Mouse (Mus musculus): ENCODE measurements around the gene Ppp1r12a.
"Not testable (repeated sequence)": the region's sequence is repeated elsewhere in the genome, so short reads cannot be mapped to it uniquely, and the experiment has no call there.

The Ppp1r12a gene

DNA sequence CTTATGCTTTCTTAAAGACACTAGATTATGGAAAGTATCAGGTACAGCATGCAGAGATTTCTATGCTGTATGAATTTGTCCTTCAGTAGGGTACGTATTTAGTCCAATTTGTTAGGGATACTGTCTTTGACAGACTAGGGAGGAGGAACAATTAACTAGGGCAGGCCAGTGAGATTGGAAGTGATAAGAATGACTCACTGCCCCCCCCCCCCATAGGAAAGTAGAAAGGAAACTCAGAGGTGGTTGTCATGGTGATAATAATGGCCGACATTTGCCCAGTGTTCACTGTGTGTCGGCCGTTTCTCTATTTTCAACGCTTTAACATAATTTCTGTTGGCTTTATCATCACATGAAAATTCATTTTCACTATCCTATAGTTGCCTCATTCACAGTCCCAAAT, 47.4 kb downstream of the Ppp1r12a start:
- DNase-seq, result no peak

- no peak for DNase-seq
Observed at GRCm38 (mm10) chr10:108224413-108224812, 62.4 kb downstream of the Ppp1r12a start.

DNA sequence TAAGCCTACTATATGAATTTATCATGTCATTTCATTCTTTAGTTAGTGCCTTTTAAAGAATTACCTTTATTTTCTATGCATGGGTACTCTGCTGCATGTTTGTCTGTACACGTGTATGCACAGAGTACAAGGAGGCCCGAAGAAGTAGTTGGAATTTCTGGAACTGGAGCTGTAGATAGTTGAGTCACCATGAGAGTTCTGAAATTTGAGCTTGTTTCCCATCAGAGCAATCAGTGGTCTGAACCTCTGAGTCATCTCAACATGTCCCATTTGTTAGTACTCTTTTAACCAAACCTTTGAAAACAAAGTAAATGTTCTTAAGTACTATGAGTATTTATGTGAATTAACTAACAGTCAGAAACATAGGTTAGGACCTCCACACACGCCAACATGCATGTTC, 75.1 kb downstream of the Ppp1r12a start:
- no peak for DNase-seq

- DNase-seq, result no peak
Observed at GRCm38 (mm10) chr10:108239061-108239460, 77.1 kb downstream of the Ppp1r12a start.

GRCm38 (mm10) chr10:108250710-108251109, 88.7 kb downstream of the Ppp1r12a start:
- no peak for DNase-seq

DNA sequence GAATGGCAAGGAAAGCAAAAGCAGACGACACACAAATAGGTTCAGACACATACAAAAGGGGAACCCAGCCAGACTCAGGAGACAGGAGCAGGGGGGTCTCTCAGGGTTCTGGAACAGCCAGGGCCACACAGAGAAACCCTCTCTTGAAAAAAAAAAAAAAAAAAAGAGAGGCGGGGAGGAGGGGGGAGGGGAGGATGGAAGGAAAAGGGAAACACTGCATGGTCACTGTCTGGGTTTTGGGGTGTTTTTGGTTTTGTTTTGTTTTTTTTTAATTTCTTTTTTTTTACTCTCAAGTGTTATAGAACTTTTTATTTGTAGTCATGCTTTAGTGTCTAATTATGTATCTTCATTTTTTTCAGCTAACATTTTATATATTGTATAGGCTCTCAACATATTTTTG, 89.2 kb downstream of the Ppp1r12a start:
- no peak for DNase-seq

GRCm38 (mm10) chr10:108255812-108256376, 93.9 kb downstream of the Ppp1r12a start:
- no peak for DNase-seq

GRCm38 (mm10) chr10:108260931-108261330, 98.9 kb downstream of the Ppp1r12a start:
- no peak for DNase-seq

DNA sequence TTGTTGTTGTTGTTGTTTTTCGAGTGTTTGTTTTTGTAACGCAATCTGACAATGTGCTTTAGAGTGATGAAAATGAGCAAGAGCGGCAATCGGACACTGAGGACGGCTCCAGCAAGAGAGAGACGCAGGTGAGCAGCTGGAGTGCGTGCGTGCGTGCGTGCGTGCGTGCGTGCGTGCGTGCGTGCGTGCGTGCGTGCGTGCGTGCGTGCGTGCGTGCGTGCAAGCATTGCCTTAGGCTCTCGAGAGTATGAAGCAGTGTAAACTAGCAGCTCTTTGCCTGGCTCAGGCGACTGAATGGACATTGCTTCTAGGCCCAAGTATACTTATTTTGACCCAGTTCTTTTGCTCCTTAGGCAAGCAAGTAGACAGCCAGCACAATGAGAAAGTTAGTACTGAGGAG, 102.6 kb downstream of the Ppp1r12a start:
- no peak for DNase-seq

DNA sequence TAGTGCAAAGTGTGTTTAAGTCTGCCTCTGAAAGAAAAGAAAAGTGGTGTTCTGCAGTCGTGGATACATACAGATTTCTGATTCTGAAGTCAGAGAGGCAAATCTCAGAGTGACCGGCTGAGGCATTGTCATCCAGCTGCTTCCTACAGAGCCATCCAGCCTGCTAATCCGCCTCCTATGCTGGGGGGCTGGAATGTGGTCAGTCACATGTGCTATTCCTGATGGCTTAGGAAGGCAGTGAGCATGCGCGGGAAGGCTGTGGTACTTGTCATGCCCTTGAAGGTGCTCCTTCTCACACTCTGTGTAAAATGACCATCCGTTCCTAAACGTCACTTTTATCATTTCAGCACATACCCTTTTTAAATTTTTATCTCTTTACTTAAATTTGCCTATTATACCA, 109.2 kb downstream of the Ppp1r12a start:
- DNase-seq, result no peak

- no peak for DNase-seq
Observed at GRCm38 (mm10) chr10:108276678-108277077, 114.7 kb downstream of the Ppp1r12a start.

- DNase-seq, result no peak
Observed at GRCm38 (mm10) chr10:108277198-108277597, 115.2 kb downstream of the Ppp1r12a start.

DNA sequence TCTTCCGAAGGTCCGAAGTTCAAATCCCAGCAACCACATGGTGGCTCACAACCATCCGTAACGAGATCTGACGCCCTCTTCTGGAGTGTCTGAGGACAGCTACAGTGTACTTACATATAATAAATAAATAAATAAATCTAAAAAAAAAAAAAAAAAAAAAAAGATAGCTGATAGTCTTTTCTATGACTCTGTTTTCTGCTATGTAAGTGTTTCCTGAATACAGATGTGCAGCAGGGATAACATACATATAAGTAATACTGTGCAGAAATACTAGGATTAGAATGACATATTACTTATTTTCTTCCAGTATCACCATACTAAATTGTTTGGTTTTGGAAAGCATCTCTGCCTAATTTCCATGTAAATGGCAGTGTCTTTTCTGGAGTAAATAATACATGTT, 119.1 kb downstream of the Ppp1r12a start:
- DNase-seq, result not testable (repeated sequence)

DNA sequence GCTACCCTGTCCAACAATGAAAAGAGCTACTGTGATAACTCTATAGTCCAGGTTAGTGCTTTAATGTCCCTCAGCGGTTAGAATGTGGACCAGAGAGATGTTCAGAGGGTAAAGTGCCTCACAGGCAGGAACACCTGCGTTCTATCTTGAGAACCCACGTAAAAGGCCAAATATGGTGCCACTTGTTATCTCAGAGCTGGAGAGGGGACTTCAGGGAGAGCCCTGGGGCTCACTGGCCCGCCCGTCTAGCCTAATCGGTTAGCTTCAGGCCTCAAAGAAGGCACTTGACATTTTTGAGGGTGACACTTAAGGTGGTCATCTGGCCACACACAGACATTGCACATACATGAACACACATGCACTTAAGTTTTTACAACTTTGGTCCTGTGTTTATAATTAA, 120.4 kb downstream of the Ppp1r12a start:
- no peak for DNase-seq

DNA sequence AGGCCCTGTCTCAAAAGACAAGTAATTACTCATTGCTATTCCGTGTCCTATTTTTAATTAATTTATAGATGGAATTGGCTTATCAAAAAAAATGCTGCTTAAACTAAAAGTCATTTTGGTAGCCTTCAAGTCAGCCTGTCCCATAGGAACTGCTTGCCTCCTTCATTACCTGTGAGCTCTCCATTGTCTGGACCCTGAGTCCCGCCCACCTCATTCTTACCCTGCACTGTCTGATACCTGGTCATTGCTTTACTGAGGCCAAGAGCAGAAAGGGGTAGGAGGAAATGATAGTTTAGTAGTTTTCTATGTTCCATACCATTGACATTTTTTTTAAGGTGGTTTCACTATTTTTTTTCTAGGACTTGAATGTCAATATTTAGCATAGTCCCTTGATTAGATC, 121.4 kb downstream of the Ppp1r12a start:
- DNase-seq, result no peak

GRCm38 (mm10) chr10:108283837-108284236, 121.8 kb downstream of the Ppp1r12a start:
- DNase-seq, result no peak

- no peak for DNase-seq
Observed at GRCm38 (mm10) chr10:108284445-108284844, 122.5 kb downstream of the Ppp1r12a start.

DNA sequence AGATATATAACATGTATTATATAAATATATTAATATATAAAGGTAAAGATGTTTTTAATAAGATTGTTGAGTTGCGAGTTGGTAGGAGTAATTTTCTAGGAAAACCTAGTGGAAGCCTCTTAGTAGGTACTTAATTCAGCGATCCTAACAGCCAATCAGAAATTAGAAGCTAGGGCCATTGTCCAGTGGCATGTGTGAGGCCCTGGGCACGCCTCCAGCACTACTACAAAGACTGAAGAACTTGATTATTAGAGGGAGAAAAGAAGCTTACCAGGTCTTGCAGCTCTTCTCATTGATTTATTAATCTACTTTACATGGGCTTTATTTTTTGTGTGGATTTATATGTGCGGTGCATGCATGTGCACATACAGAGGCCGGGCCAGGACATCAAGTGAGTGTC, 123.0 kb downstream of the Ppp1r12a start:
- DNase-seq, result no peak

- no peak for DNase-seq
Observed at GRCm38 (mm10) chr10:108286658-108287437, 124.9 kb downstream of the Ppp1r12a start.

- DNase-seq, result no peak
Observed at GRCm38 (mm10) chr10:108287438-108287801, 125.4 kb downstream of the Ppp1r12a start.

DNA sequence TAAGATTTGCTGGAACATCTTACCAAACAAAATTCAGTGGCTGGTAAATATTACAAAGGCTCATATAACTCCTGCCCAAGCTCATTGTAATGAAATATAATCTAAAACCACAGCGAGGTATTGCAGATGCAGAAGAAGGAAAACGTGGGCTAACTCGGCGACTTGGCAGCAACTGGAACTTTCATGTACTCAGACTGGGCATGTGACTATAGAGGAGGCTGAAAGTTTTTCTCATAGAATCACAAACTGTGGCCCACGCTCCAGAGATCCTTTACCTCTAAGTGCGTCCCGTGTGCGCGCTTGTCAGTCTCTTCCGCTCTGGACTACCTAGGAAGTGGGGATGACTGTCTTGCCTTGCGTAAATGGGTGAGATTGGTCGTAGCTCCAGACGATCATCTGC, 128.1 kb downstream of the Ppp1r12a start:
- no peak for DNase-seq

- no peak for DNase-seq
Observed at GRCm38 (mm10) chr10:108291688-108292471, 129.9 kb downstream of the Ppp1r12a start.

GRCm38 (mm10) chr10:108292651-108293050, 130.7 kb downstream of the Ppp1r12a start:
- no peak for DNase-seq

DNA sequence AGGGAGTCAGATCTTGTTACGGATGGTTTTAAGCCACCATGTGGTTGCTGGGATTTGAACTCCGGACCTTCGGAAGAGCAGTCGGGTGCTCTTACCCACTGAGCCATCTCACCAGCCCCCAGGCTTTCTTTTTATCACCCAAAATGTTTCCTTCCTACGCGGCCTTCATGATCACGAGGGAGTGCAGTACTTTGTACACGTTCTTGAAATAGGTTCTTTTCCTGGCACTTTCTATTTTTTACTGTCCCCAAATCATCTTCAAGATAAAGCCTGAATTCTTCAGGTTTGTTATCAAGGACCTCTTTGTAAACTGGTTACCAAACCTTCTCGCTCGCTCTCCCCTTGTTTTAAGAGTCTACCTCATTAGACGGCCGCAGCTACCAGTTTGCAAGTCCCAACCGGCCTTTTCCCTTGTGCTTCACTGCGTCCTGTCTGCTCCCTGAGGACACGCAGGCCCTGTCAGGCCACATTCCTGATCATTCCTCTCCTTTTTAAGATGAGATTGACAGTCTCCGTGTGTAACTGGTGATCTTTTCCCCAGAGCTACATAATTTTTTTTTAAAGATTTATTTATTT, 131.7 kb downstream of the Ppp1r12a start:
- DNase-seq, result no peak
